Mouse (Mus musculus) ES-E14 (cell line): ENCODE measurements around the gene Ankrd10. TPM values are rescaled to one million over a fixed set of nuclear protein-coding genes. Genes with fewer than 3 reads are reported as not detected.

ENCODE experiments used
- DNase-seq: peaks from one replicate; pipeline ENCODE4 v3.0.0-alpha.2; 2013; ENCODE audit warnings: low read depth, low spot score
- H3K27ac ChIP-seq: 2 replicates; pipeline ENCODE4 v1.5.1; 2012; ENCODE audit warnings: low read depth, mild to moderate bottlenecking, low read length, moderate library complexity, mixed read lengths; ENCODE audit not compliant: poor library complexity, insufficient read depth, severe bottlenecking
- H3K36me3 ChIP-seq: 2 replicates; pipeline ENCODE4 v1.6.1; 2012; ENCODE audit warnings: mild to moderate bottlenecking, low read length, moderate library complexity, mixed read lengths; ENCODE audit not compliant: control insufficient read depth, poor library complexity, insufficient read depth, severe bottlenecking
- H3K4me1 ChIP-seq, 2 experiments: fragments of 150-350 bp in 1 of 2; sonication (generic) in 1 of 2; 2 replicates each; pipeline ENCODE4 v1.6.1; 2012; ENCODE audit warnings: low read length in 2 of 2, mild to moderate bottlenecking in 1 of 2, mixed read lengths in 1 of 2; ENCODE audit not compliant: control insufficient read depth in 2 of 2, insufficient read depth in 2 of 2, poor library complexity in 1 of 2
- H3K4me3 ChIP-seq, 2 experiments: fragments of 150-350 bp in 1 of 2; sonication (generic) in 1 of 2; 2 replicates each; pipeline ENCODE4 v1.5.1; 2012; ENCODE audit warnings: low read length in 2 of 2, low read depth in 1 of 2, mild to moderate bottlenecking in 1 of 2, mixed read lengths in 1 of 2; ENCODE audit not compliant: insufficient read depth in 1 of 2, poor library complexity in 1 of 2, severe bottlenecking in 1 of 2
- H3K9ac ChIP-seq: 2 replicates; pipeline ENCODE4 v1.6.1; 2012; ENCODE audit warnings: low read depth, mild to moderate bottlenecking, low read length, mixed read lengths; ENCODE audit not compliant: poor library complexity, insufficient read depth, severe bottlenecking
- H3K9me3 ChIP-seq: fragments of 150-350 bp; sonication (generic); 2 replicates; pipeline ENCODE4 v1.6.1; 2012; ENCODE audit warnings: low read depth, mild to moderate bottlenecking, low read length; ENCODE audit not compliant: control insufficient read depth, insufficient read depth
- CHD2 ChIP-seq: IDR thresholded peaks from 2 replicates; pipeline ENCODE4 v1.6.1; 2014; ENCODE audit warnings: mild to moderate bottlenecking, low read depth, low read length, inconsistent platforms
- HCFC1 ChIP-seq: IDR thresholded peaks from 2 replicates; pipeline ENCODE4 v1.6.1; 2012; ENCODE audit warnings: low read length, inconsistent platforms, borderline replicate concordance; ENCODE audit not compliant: insufficient read depth
- MAFK ChIP-seq: IDR thresholded peaks from 2 replicates; pipeline ENCODE4 v1.6.1; 2014; ENCODE audit warnings: mild to moderate bottlenecking, low read depth, low read length, inconsistent platforms; ENCODE audit not compliant: insufficient read depth
- ZC3H11A ChIP-seq: IDR thresholded peaks from 2 replicates; pipeline ENCODE4 v1.6.1; 2012; ENCODE audit warnings: low read depth, mild to moderate bottlenecking, inconsistent platforms, low read length, borderline replicate concordance
- ZNF384 ChIP-seq: IDR thresholded peaks from 2 replicates; pipeline ENCODE4 v1.6.1; 2012; ENCODE audit warnings: low read depth, low read length, inconsistent platforms
- in situ Hi-C, 2 experiments: fragments of 600-800 bp; cut with MboI; formaldehyde crosslinking; loops; one replicate each; pipeline ENCODE4 v1.15.1; 2025; ENCODE audit warnings: low sequenced_read_pairs in 2 of 2, inconsistent platforms in 1 of 2; ENCODE audit not compliant: unreplicated experiment in 2 of 2
- total RNA-seq: library from RNA; depleted of rRNA; stranded (reverse); fragments of 300-350 nt; gene quantifications from 2 replicates; pipeline ENCODE4 v1.2.3, GENCODE M21; 2012

Ankrd10 gene
- total RNA-seq, 1 experiment = 165 TPM

DNA sequence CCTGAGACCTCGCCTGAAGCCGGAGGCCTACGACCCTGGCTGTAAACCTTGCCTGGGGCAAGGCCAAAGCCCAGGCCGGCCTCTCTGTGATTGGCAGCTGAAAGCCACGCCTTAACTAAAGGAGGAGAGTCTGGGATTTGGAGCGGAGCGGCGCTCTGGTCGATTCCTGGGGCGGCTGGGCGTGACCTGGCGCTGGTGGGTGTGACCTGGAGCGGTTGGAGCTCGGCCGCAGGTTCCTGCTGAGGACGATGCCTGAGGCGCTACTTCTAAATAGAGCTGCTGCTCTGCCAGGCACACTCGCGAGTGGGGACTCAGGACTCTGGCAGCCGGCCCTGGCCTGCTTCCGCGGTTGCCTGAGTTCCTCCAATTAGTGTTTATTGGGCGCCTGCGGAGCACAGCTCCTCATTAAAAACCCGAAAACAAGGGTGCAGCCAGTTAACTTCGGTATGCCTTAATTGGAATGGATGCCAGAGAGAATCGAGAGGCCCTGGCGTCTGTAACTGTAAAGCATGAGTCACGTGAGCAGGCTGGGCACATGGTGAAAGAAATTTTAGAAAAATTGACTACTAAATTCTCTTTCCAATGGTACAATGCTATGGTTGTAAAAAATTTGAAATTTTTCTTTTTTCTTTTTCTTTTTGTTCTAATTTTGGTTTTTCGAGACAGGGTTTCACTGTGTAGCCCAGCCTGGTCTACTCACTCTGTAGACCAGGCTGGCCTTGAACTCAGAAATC, 934 bp upstream of the Ankrd10 start:
- TF ChIP-seq ZNF384 (no peak), ZC3H11A (no peak), HCFC1 (no peak)
- Histone ChIP-seq H3K9ac (peak overlapping the region; percentile 78), H3K27ac (peak overlapping the region; percentile 90), H3K4me1 (peaks cover 8 to 18% of the 10 kb centered on the region in 2 experiments), H3K9me3 (no peaks in the 10 kb centered on the region), H3K36me3 (peaks cover 12% of the 10 kb centered on the region), H3K4me3 (peak overlapping the region; percentile 64 to 72)
- in situ Hi-C loops = no loop called here
- peak; percentile 96 for DNase-seq

DNA sequence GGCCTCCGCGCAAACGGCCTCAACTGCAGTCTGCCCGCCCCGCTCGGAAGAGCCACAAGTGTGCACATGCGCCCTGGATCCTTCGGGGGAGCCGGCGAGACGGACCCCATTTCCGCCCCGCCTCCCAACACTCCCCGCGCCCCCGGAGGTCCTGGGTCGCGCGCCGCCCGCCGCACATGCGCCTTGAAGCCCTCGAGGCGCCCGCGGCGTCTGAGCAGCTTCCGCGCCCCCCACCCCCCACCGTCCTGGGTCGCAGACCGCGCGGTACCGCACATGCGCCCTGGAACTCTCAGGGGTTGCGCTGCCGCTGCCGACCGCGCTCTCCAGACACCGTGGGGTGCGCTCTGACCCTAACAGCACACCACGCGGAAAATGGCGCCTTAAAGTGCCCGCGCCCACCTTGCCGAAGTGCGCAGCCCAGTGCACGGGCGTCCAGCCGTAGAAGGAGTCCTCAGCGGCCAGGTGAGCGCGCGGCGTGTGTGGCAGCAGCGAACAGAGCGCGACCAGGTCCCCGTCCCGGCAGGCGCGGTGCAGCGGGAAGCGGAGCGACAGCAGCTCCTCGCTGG, 462 bp downstream of the Ankrd10 start:
- H3K36me3 ChIP-seq = peaks cover 23% of the 10 kb centered on the region
- TF ChIP-seq ZNF384 (no peak), MAFK (no peak), HCFC1 (no peak), CHD2 (no peak), ZC3H11A (no peak)

DNA sequence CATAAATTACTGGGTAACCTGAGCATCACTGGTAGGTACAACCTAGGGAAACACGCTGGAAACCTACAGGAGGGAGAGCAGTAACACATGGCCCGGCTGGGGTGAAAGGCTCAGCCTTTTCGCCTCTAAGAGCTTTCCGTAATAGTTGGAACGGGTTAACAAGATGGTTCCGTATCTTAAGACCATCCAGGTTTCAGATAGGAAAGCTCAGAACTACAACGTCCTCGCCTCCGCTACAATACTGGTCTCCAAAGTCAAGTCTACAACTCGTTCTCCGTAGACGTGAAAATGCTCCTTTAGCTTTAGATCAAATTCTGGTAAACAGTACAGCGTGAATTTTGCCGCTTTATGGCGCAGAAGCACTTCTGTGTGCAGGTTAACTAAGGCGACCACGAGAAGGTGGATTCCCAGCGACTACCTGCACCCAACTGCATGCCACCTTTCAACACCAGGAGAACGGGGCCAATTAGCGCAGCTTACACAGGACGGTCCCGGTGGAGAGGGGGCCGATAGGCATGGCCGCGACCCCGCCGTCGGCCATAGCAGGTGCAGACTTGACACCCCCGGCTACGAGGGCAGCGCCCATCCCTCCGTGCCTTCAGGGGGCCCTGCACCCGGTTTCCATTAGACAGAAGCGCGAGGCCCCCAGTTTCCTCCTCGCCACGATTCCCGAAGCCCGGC, 1.1 kb downstream of the Ankrd10 start:
- no peak for DNase-seq
- peaks cover 27% of the 10 kb centered on the region for H3K36me3 ChIP-seq
- peak overlapping the region; percentile 45 for H3K27ac ChIP-seq

More for the DNA sequence above, 462 bp downstream of the Ankrd10 start:
- peaks cover 0 to 16% of the 10 kb centered on the region in 2 experiments; a peak in 2 of 4 replicates for H3K4me1 ChIP-seq
- H3K9me3 ChIP-seq = no peaks in the 10 kb centered on the region
- peak; percentile 76 for DNase-seq
- in situ Hi-C loops = no loop called here
- H3K9ac ChIP-seq = peak overlapping the region; percentile 98
- peak overlapping the region; percentile 86 for H3K27ac ChIP-seq
- peak overlapping the region; percentile 87 to 88 for H3K4me3 ChIP-seq

DNA sequence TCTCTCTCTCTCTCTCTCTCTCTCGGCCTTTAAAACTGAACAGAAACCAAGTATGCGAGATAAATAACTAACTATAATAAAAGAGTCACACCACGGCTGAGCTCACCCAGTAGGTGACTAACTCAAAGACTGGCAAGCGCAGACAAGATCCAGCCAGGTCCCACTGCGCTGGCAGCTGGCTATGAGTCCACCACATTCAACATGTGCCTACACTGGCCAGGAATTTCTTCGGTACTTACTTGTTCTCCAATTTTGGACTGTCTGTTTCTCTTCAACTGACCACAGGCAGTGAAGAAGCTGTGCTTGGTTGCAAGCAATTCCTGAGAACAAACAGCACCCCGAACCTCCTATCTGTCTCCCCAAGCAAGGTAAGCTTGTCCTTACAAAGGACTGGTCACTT, 2.1 kb downstream of the Ankrd10 start:
- in situ Hi-C loops = no loop called here
- no peak overlapping the region for H3K27ac ChIP-seq
- peak overlapping the region; percentile 98 for H3K9ac ChIP-seq
- no peak for DNase-seq
- H3K4me3 ChIP-seq = peak overlapping the region; percentile 87 to 88
- TF ChIP-seq HCFC1 (no peak), MAFK (no peak), ZNF384 (no peak), ZC3H11A (no peak), CHD2 (no peak)
- no peaks in the 10 kb centered on the region for H3K9me3 ChIP-seq
- peaks cover 30% of the 10 kb centered on the region for H3K36me3 ChIP-seq
- peaks cover 4 to 14% of the 10 kb centered on the region in 2 experiments for H3K4me1 ChIP-seq

More for the DNA sequence above, 1.1 kb downstream of the Ankrd10 start:
- in situ Hi-C loops = no loop called here
- Histone ChIP-seq H3K4me3 (peak overlapping the region; percentile 87 to 88), H3K4me1 (peaks cover 0 to 15% of the 10 kb centered on the region in 2 experiments; a peak in 2 of 4 replicates), H3K9ac (peak overlapping the region; percentile 98), H3K9me3 (no peaks in the 10 kb centered on the region)
- no peak for TF ChIP-seq MAFK
- TF ChIP-seq HCFC1 = no peak; the same call in 1 of the 2 replicates
- TF ChIP-seq CHD2 = no peak
- TF ChIP-seq ZC3H11A = no peak
- no peak for TF ChIP-seq ZNF384
